Mouse (Mus musculus) duodenum, adult 2 months (tissue): ENCODE results near the gene Gm20708. TPM values are rescaled to one million over a fixed set of nuclear protein-coding genes. Genes with fewer than 3 reads are reported as not detected.

Experiments used
- polyA plus RNA-seq: library from polyadenylated mRNA; depleted of rRNA; stranded (reverse); fragments of >200 nt; gene quantifications from 2 replicates; pipeline ENCODE4 v1.2.3, GENCODE M21; 2012; ENCODE audit warnings: low replicate concordance; rRNA removed

Gm20708 gene
- polyA plus RNA-seq, result not detected in 2 replicates

GRCm38 (mm10) chr11:117809407-117810311 is at the start of gene Gm20708, which contains the start of gene Syngr2:
TSS of gene Gm20708 (plus strand) at chr11:117809668.
TSS of gene Syngr2 (plus strand) at chr11:117809668.

DNA sequence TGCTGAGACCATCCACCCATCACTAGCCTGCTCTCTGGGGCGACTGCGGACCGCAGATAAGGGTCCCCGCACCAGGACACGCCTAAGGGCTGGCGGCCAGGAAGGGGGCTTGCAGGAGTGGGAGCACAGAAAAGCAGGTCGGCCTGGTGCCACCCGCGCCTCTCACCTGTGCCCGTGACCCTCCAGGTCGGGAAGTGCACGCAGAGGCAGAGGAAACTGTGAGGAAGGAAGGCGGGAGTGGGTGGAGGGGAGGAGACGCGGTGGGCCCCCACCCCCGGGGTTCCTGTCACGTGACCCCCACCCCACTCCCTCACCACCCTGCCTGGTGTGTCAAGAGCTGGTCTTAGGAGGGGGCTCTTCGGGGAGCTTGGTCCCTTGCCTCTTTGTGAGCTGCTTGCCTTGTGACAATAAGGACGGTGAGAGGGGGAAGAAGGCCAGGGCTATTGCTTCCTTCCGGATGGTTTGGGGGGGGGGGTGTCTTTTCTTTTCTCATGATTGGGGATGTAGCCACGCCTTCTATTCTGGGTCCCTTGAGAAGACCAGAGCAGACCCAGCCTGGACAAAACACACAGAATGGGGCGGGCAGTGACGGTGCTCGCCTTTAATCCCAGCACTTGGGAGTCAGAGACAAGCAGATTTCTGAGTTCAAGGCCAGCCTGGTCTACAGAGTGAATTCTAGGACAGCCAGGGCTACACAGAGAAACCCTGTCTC is 27.3 kb upstream of the Gm20708 start, which contains the start of the genes Tmc8 and Tmc6:
TSS of gene Tmc8 (plus strand) at position 84 of the 712 bp plus-strand sequence.
TSS of gene Tmc6 (minus strand) at position 206 of the 712 bp plus-strand sequence.

DNA sequence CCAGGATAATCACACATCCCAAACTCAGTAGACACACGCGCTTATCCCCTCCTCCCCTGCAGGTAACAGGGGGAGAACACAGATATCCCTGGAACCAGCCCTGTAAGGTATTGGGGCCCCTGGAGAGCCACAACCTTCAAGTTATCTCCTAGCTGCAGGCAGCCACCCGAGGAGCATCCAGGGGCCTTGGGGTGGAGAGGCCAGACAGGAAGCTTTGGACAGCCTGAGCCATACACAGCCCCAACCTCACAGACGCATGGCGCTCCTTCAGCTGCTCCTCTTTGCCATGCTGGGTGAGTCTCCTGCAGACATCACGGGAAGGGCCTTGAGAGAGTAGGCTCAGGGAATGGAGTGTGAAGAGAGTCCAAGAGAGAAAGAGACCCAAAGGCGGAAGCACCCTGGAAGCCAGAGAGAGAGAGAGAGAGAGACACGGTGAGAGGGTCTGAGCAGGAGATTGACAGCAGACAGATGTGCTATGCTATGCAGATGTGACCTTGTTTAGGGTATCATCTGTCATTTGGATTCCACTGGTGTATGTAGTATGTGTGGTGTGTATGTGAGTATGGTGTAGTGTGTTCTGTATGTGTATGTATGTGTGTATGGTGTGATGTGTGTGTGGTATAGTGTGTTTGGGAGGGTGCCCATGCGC is 11.8 kb upstream of the Gm20708 start, which contains the start of gene 6030468B19Rik:
TSS of gene 6030468B19Rik (plus strand) at position 150 of the 649 bp plus-strand sequence.

DNA sequence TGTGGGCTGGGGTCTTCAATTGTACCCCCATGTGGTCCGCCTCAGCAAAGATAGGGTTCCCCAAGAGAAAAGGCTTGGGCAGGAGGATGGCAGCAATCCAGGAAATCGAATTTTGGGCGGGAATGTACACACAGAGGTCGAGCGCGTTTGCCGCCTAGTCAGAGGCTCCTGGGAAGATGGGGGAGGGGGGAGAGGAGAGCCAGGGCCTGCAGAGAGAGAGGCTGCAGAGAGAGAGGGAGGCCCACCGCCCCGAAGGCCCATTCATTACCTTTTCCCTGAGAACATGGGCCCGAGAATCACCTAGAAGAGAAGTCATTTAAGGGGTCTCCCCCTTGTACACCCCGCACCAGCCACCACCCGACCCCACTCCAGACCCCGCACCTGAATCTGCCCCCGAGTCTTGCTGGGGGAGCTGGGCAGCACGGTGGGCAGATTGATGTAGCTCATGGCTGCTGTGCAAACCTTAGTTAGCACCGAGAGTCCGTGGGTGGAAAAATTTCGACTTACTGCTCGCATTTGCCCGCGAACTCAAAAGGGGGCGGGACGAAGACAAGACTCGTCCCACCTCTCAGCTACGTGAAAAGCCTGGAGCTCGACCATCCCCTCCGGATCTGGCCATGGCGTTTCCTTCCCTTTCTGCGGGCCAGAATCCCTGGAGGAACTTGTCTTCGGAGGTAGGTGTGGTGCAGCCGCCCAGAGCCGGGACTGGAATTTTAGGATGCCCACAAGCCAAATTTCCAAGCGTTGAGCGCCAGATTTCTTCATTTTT is 16.0 kb downstream of the Gm20708 start, which contains the start of the genes Afmid and Tk1:
TSS of gene Afmid (plus strand) at position 592 of the 769 bp plus-strand sequence.
TSS of gene Tk1 (minus strand) at position 760 of the 769 bp plus-strand sequence.

DNA sequence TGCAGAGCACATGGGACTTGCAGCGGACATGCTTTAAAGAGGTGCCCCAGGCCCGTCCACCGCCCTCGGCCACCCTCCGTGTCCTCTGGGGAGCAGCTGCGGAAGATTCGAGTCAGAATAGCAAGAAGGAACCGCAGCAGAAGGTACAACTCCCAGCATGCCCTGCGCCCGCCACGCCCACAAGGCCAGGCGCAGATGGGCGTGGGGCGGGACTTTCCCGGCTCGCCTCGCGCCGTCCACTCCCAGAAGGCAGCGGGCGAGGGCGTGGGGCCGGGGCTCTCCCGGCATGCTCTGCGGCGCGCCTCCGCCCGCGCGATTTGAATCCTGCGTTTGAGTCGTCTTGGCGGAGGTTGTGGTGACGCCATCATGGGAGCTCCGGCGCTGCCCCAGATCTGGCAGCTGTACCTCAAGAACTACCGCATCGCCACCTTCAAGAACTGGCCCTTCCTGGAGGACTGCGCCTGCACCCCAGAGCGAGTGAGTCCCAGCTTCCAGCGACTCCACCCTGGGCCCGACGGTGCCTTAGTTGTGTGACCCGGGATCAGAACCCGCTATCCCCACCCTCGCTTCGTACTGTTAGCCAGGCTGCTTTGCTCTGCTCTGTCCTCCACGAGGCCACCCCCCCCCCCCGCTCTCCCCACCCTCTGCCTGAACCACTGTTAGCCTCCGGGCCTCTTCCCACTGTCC is 39.7 kb downstream of the Gm20708 start, which contains the start of gene Birc5:
TSS of gene Birc5 (plus strand) at position 267 of the 687 bp plus-strand sequence.

DNA sequence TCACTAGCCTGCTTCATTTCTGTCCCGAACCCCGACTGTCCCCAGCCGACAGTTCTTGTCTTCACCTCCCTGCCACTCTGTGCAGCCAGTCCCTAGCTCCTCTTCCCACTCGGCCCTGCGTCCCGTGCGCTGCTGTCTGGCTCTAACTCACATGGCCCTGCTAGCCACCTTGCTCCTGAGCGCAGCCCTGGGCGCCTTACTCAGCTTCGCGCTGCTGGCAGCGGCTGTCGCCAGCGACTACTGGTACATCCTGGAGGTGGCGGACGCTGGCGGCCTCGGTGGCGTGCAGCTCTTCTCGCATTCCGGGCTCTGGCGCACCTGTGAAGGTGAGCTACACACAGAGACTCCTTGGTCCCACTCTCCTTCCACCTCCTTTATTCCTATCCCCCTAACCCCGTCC is 51.1 kb downstream of the Gm20708 start, which contains the start of gene Tmem235:
TSS of gene Tmem235 (plus strand) at position 152 of the 400 bp plus-strand sequence.

GRCm38 (mm10) chr11:117872861-117873608 is 63.6 kb downstream of the Gm20708 start, which contains the start of gene Tha1:
TSS of gene Tha1 (minus strand) at chr11:117873481.

Other genes starting within 250 kb of the Gm20708 start
- 6.7 and 8.7 TPM in 2 replicates for gene Tnrc6c, start 155.4 kb upstream of the Gm20708 start, polyA plus RNA-seq
- gene Tmc8, start 27.6 kb upstream of the Gm20708 start, polyA plus RNA-seq, result 45.0 and 97.1 TPM in 2 replicates
- gene Tmc6, start 27.5 kb upstream of the Gm20708 start, polyA plus RNA-seq, result 61.1 and 63.0 TPM in 2 replicates
- gene 6030468B19Rik, start 12.0 kb upstream of the Gm20708 start, polyA plus RNA-seq, result 0.23 and 0.49 TPM in 2 replicates
- 210 and 223 TPM in 2 replicates for gene Syngr2, start within 50 bp of the Gm20708 start, polyA plus RNA-seq
- gene Afmid, start 16.3 kb downstream of the Gm20708 start, polyA plus RNA-seq, result 9.9 and 13.1 TPM in 2 replicates
- 42.7 and 62.2 TPM in 2 replicates for gene Tk1, start 16.4 kb downstream of the Gm20708 start, polyA plus RNA-seq
- gene Birc5, start 39.6 kb downstream of the Gm20708 start, polyA plus RNA-seq, result 12.5 and 20.8 TPM in 2 replicates
- gene Tmem235, start 51.1 kb downstream of the Gm20708 start, polyA plus RNA-seq, result 0.21 TPM in 1 of 2 replicates, not detected in the other
- gene Tha1, start 63.8 kb downstream of the Gm20708 start, polyA plus RNA-seq, result 26.0 and 66.8 TPM in 2 replicates
- 28.3 and 61.4 TPM in 2 replicates for gene Socs3, start 160.4 kb downstream of the Gm20708 start, polyA plus RNA-seq
- 37.3 and 49.9 TPM in 2 replicates for gene Pgs1, start 176.6 kb downstream of the Gm20708 start, polyA plus RNA-seq